Mouse (Mus musculus) inflammation-experienced regulatory T-cells (primary cell): ENCODE measurements around the gene Usp43. TPM values are rescaled to one million over a fixed set of nuclear protein-coding genes. Genes with fewer than 3 reads are reported as not detected.

Source experiments
- polyA plus RNA-seq, 2 experiments: library from polyadenylated mRNA; unstranded; fragments of 100-300 nt; shearing (Covaris generic); gene quantifications; one replicate each; pipeline ENCODE4 v1.2.1; 2017

The Usp43 gene
- under 1 TPM in 1 of 2 experiments, not detected in 1; 0.65 TPM for polyA plus RNA-seq

DNA sequence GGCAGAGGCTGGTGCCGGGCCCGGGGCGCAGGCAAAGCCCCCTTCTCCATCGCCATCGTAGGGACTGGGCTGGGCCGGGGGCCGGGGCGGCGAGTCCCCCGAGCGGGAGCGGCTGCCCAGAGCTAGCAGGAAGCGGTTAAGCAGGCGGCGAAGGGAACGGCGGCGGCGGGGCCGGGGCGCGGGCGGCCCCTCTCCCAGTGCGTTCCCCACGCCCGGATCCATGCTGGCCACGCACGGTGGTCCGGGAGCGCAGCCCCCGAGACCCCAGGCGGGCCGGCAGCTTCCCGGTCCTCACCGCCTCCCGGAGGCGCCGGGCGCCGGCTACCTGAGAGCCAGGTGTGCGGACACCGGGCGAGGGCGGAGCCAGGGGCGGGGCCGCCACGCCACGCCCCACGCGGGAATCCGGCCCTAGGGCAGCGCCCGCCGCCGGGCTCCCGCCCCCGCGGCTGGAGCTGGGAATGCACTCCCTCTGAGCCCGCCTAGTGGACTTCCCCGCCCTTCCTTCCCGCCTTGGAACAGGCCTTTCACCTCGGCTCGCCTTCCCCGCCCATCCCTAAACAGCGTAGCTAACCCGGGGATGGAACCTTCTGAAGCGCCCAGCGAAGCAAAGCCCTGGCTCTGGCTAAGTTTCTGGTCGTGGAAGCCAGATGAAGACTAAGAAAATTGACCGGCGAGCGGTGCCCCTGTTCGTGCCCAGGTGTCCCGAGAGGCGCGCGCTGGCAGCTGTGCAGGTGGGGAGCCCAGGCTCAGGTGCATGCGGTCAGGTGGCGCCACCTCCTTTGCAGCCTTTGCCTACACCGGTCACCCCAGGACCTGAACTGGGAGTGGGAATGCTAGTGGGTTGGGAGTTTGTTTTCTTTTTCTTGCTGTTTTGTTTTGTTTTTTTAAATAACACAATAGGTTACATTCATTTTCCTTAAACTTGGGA, at the start of gene Usp43:
TSS of gene Usp43 (minus strand) at position 327 of the 928 bp plus-strand sequence.

DNA sequence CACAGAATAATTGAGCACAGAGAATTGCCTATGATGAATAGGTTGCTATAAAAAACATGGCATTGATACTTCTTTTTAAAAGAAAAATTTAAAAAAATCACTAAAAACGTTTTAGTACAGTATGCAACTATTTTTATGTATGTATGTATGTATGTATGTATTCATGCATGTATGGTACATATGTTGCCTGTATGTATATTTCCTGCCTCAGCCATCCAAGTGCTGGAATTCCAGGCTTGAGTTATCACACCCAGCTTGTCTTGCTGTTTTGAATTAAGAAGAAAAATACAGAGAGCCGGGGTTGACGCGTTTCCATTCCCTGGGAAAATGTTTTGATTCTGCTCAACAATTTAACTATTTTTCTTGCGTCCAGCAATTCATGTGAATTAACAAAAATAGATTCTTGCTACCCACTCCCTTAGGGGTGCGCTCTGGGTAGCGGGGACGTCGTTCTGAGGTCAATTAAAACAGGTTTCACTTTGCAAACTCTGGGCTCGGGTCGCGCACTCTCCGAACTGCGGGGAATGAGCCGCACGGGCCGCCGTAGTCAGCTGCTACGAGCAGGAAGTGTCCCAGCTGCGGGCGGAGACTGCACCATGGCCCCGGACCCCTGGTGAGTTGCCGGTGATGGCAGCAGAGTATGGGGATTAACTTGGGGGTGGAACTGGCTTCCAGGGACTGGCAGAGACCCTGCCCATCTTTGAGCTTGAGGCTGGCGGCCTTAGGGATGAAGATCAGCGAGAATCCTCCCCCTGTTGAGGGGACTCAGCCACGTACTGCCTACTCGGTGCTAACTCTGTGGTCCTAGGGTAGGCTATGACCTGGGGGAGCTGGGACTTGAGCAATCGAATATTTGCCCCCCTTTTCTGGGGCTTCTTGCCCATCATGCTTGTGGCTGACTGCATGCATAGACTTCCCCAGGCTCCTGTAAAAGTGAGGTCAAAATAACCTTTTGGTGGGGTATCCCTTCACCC, 44.2 kb upstream of the Usp43 start, which contains the start of gene Stx8:
TSS of gene Stx8 (plus strand) at position 289 of the 974 bp plus-strand sequence.

DNA sequence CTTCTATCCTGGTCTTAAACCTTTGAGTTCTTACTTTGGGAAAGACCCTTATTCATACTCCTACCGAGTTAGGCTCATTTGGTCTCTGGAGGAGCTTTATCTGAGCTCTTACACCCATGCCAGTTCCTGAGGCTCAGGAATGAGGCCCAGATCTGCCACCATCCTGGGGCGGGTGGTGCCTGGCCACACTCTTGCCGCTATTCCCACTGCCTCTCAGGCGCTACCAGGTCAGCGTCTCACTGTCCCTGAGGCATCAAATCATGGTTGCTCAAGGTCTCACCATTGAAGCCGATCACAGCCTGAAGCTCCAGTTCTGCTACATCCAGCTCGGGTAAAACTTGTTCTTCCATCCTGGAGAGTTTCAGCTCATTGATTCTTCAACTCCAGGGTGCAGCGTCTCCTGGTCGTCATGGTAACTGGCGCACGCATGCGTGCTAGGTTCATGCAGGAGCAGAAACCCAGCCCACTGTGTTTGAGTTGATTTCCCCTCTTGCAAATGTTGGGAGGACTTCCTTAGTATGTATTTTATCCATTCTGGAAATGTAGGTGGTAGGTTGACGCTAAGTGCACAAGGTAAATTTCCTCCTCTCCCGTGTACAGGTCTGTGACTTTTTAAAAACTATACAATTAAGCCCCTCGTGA, 43.4 kb upstream of the Usp43 start, which contains the start of gene Cfap52:
TSS of gene Cfap52 (minus strand) at position 410 of the 642 bp plus-strand sequence.

Other genes starting within 250 kb of the Usp43 start
- not detected for gene Rcvrn, start 226.8 kb downstream of the Usp43 start, polyA plus RNA-seq
- gene Glp2r, start 151.0 kb downstream of the Usp43 start, polyA plus RNA-seq = not detected
- gene Gsg1l2, start 147.5 kb downstream of the Usp43 start, polyA plus RNA-seq = not detected
- gene Dhrs7c, start 124.0 kb downstream of the Usp43 start, polyA plus RNA-seq = 1 to 10 TPM in 1 of 2 experiments, not detected in 1; 1.5 TPM
- gene Cfap52, start 43.5 kb upstream of the Usp43 start, polyA plus RNA-seq = 1 to 10 TPM in 1 of 2 experiments, under 1 TPM in 1; 0.13 to 1.2 TPM
- 10 to 100 TPM; 59.0 to 70.9 TPM for gene Stx8, start 44.0 kb upstream of the Usp43 start, polyA plus RNA-seq